Mouse (Mus musculus): ENCODE results near the gene Wdr78. TPM values are rescaled to one million over a fixed set of nuclear protein-coding genes. Genes with fewer than 3 reads are reported as not detected.

Wdr78 gene
- polyA plus RNA-seq, 1 experiment from 2014 or later, result 4.9 TPM

- no peaks in the 10 kb centered on the region for H3K36me3 ChIP-seq (ENCODE audit: control insufficient read depth, insufficient read depth, low read length)
Measured at GRCm38 (mm10) chr4:103005190-103005945, 109.0 kb downstream of the Wdr78 start.

GRCm38 (mm10) chr4:103004681-103005080 lies 109.7 kb downstream of the Wdr78 start:
- H3K4me3 ChIP-seq (ENCODE audit: low read length), result no peak overlapping the region
- 93% methylated on average over 4 of the region's 4 CpGs for WGBS
- no peak for ATAC-seq (ENCODE audit: low FRiP score, low TSS enrichment)
- H3K27ac ChIP-seq (ENCODE audit: low read depth, low read length), result no peak overlapping the region
- no peak overlapping the region for H3K9ac ChIP-seq (ENCODE audit: low read depth, low read length)
- H3K4me2 ChIP-seq (replicated peaks; ENCODE audit: low read depth, low read length), result no peak overlapping the region
- no peaks in the 10 kb centered on the region for H3K36me3 ChIP-seq (ENCODE audit: control insufficient read depth, insufficient read depth, low read length)
- H3K4me1 ChIP-seq (ENCODE audit: control insufficient read depth, insufficient read depth, low read length), result peaks cover 5% of the 10 kb centered on the region; the same call in 1 of the 2 replicates
- no peaks in the 10 kb centered on the region for H3K9me3 ChIP-seq (ENCODE audit: control insufficient read depth, low read length)
- H3K27me3 ChIP-seq (ENCODE audit: control insufficient read depth, insufficient read depth, low read length), result no peaks in the 10 kb centered on the region

More at GRCm38 (mm10) chr4:103005190-103005945, 109.0 kb downstream of the Wdr78 start:
- H3K9ac ChIP-seq (ENCODE audit: low read depth, low read length), result no peak overlapping the region
- no peak for ATAC-seq (ENCODE audit: low FRiP score, low TSS enrichment)
- H3K4me3 ChIP-seq (ENCODE audit: low read length), result no peak overlapping the region
- H3K9me3 ChIP-seq (ENCODE audit: control insufficient read depth, low read length), result no peaks in the 10 kb centered on the region
- H3K27ac ChIP-seq (ENCODE audit: low read depth, low read length), result no peak overlapping the region
- no peaks in the 10 kb centered on the region for H3K27me3 ChIP-seq (ENCODE audit: control insufficient read depth, insufficient read depth, low read length)
- WGBS, result 53% methylated on average over 15 of the region's 15 CpGs
- H3K4me1 ChIP-seq (ENCODE audit: control insufficient read depth, insufficient read depth, low read length), result peaks cover 5% of the 10 kb centered on the region; the same call in 1 of the 2 replicates
- no peak overlapping the region for H3K4me2 ChIP-seq (replicated peaks; ENCODE audit: low read depth, low read length)

GRCm38 (mm10) chr4:102991685-102992084 lies 122.7 kb downstream of the Wdr78 start:
- Histone ChIP-seq H3K9me3 (ENCODE audit: control insufficient read depth, low read length) (no peaks in the 10 kb centered on the region), H3K36me3 (ENCODE audit: control insufficient read depth, insufficient read depth, low read length) (no peaks in the 10 kb centered on the region), H3K9ac (ENCODE audit: low read depth, low read length) (no peak overlapping the region), H3K27me3 (ENCODE audit: control insufficient read depth, insufficient read depth, low read length) (no peaks in the 10 kb centered on the region), H3K4me2 (replicated peaks; ENCODE audit: low read depth, low read length) (no peak overlapping the region), H3K27ac (ENCODE audit: low read depth, low read length) (no peak overlapping the region), H3K4me1 (ENCODE audit: control insufficient read depth, insufficient read depth, low read length) (no peaks in the 10 kb centered on the region), H3K4me3 (ENCODE audit: low read length) (no peak overlapping the region)
- ATAC-seq (ENCODE audit: low FRiP score, low TSS enrichment), result no peak
- WGBS, result 70% methylated on average over 3 of the region's 3 CpGs

GRCm38 (mm10) chr4:102990595-102991340 lies 123.6 kb downstream of the Wdr78 start:
- Histone ChIP-seq H3K27ac (ENCODE audit: low read depth, low read length) (no peak overlapping the region), H3K4me1 (ENCODE audit: control insufficient read depth, insufficient read depth, low read length) (no peaks in the 10 kb centered on the region), H3K36me3 (ENCODE audit: control insufficient read depth, insufficient read depth, low read length) (no peaks in the 10 kb centered on the region), H3K27me3 (ENCODE audit: control insufficient read depth, insufficient read depth, low read length) (no peaks in the 10 kb centered on the region), H3K9me3 (ENCODE audit: control insufficient read depth, low read length) (no peaks in the 10 kb centered on the region), H3K9ac (ENCODE audit: low read depth, low read length) (no peak overlapping the region), H3K4me2 (replicated peaks; ENCODE audit: low read depth, low read length) (no peak overlapping the region), H3K4me3 (ENCODE audit: low read length) (no peak overlapping the region)
- 76% methylated on average over 11 of the region's 11 CpGs for WGBS
- no peak for ATAC-seq (ENCODE audit: low FRiP score, low TSS enrichment)

GRCm38 (mm10) chr4:102990016-102990415 lies 124.3 kb downstream of the Wdr78 start:
- Histone ChIP-seq H3K36me3 (ENCODE audit: control insufficient read depth, insufficient read depth, low read length) (no peaks in the 10 kb centered on the region), H3K4me3 (ENCODE audit: low read length) (no peak overlapping the region), H3K4me1 (ENCODE audit: control insufficient read depth, insufficient read depth, low read length) (no peaks in the 10 kb centered on the region), H3K27ac (ENCODE audit: low read depth, low read length) (no peak overlapping the region), H3K27me3 (ENCODE audit: control insufficient read depth, insufficient read depth, low read length) (no peaks in the 10 kb centered on the region), H3K9ac (ENCODE audit: low read depth, low read length) (no peak overlapping the region), H3K4me2 (replicated peaks; ENCODE audit: low read depth, low read length) (no peak overlapping the region), H3K9me3 (ENCODE audit: control insufficient read depth, low read length) (no peaks in the 10 kb centered on the region)
- no peak for ATAC-seq (ENCODE audit: low FRiP score, low TSS enrichment)
- WGBS, result 86% methylated on average over 4 of the region's 4 CpGs

- H3K36me3 ChIP-seq (ENCODE audit: control insufficient read depth, insufficient read depth, low read length), result no peaks in the 10 kb centered on the region
- 81% methylated on average over 5 of the region's 5 CpGs for WGBS
- no peak overlapping the region for H3K4me3 ChIP-seq (ENCODE audit: low read length)
- H3K27me3 ChIP-seq (ENCODE audit: control insufficient read depth, insufficient read depth, low read length), result no peaks in the 10 kb centered on the region
- no peak overlapping the region for H3K4me2 ChIP-seq (replicated peaks; ENCODE audit: low read depth, low read length)
- no peak overlapping the region for H3K9ac ChIP-seq (ENCODE audit: low read depth, low read length)
- ATAC-seq (ENCODE audit: low FRiP score, low TSS enrichment), result no peak
- no peaks in the 10 kb centered on the region for H3K9me3 ChIP-seq (ENCODE audit: control insufficient read depth, low read length)
- H3K4me1 ChIP-seq (ENCODE audit: control insufficient read depth, insufficient read depth, low read length), result no peaks in the 10 kb centered on the region
- no peak overlapping the region for H3K27ac ChIP-seq (ENCODE audit: low read depth, low read length)
Measured at GRCm38 (mm10) chr4:102989391-102989790, 125.0 kb downstream of the Wdr78 start.

- Histone ChIP-seq H3K4me2 (replicated peaks; ENCODE audit: low read depth, low read length) (no peak overlapping the region), H3K4me3 (ENCODE audit: low read length) (no peak overlapping the region), H3K36me3 (ENCODE audit: control insufficient read depth, insufficient read depth, low read length) (no peaks in the 10 kb centered on the region), H3K27me3 (ENCODE audit: control insufficient read depth, insufficient read depth, low read length) (no peaks in the 10 kb centered on the region), H3K4me1 (ENCODE audit: control insufficient read depth, insufficient read depth, low read length) (no peaks in the 10 kb centered on the region), H3K27ac (ENCODE audit: low read depth, low read length) (no peak overlapping the region), H3K9me3 (ENCODE audit: control insufficient read depth, low read length) (no peaks in the 10 kb centered on the region), H3K9ac (ENCODE audit: low read depth, low read length) (no peak overlapping the region)
- no peak for ATAC-seq (ENCODE audit: low FRiP score, low TSS enrichment)
- WGBS, result 74% methylated on average over 6 of the region's 6 CpGs
Measured at GRCm38 (mm10) chr4:102988526-102988925, 125.8 kb downstream of the Wdr78 start.
